Mouse (Mus musculus): ENCODE measurements at regions not wholly inside any gene's neighbourhood (a gene's known extent, or its start where the extent isn't known, plus 50 kb on each side); places are given as distances from the start of the nearest gene placed in this dataset.

DNA sequence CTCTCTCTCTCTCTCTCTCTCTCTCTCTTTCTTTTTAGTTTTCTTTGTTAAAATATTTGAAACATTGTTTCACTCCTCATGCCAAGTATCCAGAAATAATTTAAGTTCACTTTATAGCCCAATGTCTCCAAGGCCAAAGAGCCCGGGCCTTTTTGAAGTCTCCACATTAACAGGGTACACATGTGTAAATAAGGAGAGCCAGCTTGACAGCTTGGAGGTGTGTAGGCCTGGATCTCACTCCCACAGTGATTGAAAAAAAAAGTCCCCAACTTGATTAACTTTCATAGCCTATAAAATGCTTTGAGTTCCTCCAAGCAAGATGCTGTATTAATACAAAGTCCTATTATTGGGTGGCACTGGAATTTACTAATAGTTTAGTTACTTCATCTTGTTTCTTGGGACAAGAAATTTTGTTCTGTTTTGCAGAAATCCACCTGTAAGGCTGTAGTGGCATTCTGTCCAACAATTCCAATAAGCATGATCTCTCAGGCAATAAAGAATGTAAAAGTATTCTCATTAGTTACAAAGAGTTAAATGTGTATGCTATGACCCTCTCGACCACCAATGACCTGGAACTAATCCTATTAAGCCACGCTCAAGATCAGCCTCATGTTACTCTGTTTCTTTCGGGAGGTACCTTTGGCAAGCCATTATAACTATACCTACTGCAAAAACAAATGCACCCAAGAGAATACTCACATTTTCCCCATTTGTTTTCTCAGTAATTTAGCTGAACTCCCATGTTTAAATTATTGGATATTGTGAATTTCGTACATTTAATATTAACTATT lies 215.9 kb upstream of the Acvr2a start:
- no peak for TF ChIP-seq EP300 (optimal IDR thresholded peaks at IDR 0.05)
- no peak for TF ChIP-seq CTCF (IDR thresholded peaks at IDR 0.05; ENCODE audit: low read depth)
